Mouse (Mus musculus) spleen, adult 2 months (tissue): ENCODE results near the gene Snd1. TPM values are rescaled to one million over a fixed set of nuclear protein-coding genes. Genes with fewer than 3 reads are reported as not detected.

ENCODE experiments used
- DNase-seq, 2 experiments: peaks; one replicate each; pipeline versions ENCODE4 v3.0.0 to v3.0.0-alpha.2; 2012 to 2021; ENCODE audit warnings: low spot score in 2 of 2, low read depth in 1 of 2
- H3K27ac ChIP-seq: fragments of 200-500 bp; 2 replicates; pipeline ENCODE4 v1.5.1; 2012; ENCODE audit warnings: low read length, inconsistent platforms; ENCODE audit not compliant: insufficient read depth
- H3K27me3 ChIP-seq: fragments of 200-500 bp; 2 replicates; pipeline ENCODE4 v1.6.1; 2012; ENCODE audit warnings: mild to moderate bottlenecking, moderate library complexity, low read length, inconsistent platforms; ENCODE audit not compliant: control insufficient read depth, insufficient read depth
- H3K36me3 ChIP-seq: fragments of 200-500 bp; 2 replicates; pipeline ENCODE4 v1.6.1; 2012; ENCODE audit warnings: mild to moderate bottlenecking, low read length, inconsistent platforms; ENCODE audit not compliant: control insufficient read depth, insufficient read depth
- H3K4me1 ChIP-seq: fragments of 200-500 bp; 2 replicates; pipeline ENCODE4 v1.6.1; 2011; ENCODE audit warnings: inconsistent platforms; ENCODE audit not compliant: control insufficient read depth, insufficient read depth, insufficient read length
- H3K4me3 ChIP-seq: fragments of 200-500 bp; 2 replicates; pipeline ENCODE4 v1.5.1; 2011; ENCODE audit warnings: mild to moderate bottlenecking, inconsistent platforms; ENCODE audit not compliant: insufficient read depth, insufficient read length; ENCODE audit errors: extremely low read depth
- CTCF ChIP-seq: fragments of 200-500 bp; IDR thresholded peaks from 2 replicates; pipeline ENCODE4 v1.5.1; 2011; ENCODE audit warnings: mild to moderate bottlenecking, inconsistent platforms; ENCODE audit not compliant: insufficient read depth, insufficient read length, insufficient replicate concordance; ENCODE audit errors: extremely low read depth
- POLR2A ChIP-seq: fragments of 200-500 bp; IDR thresholded peaks from 2 replicates; pipeline ENCODE4 v1.6.1; 2011; ENCODE audit warnings: low read depth, low read length, inconsistent platforms
- WGBS: fragments of 180-500 bp; shearing (Covaris S2); methylation state at CpG from one replicate; pipeline ENCODE4 v1.1.7; 2018; 5-methylcytosine and 5-hydroxymethylcytosine counted together
- polyA plus RNA-seq: library from polyadenylated mRNA; depleted of rRNA; stranded (reverse); fragments of >200 nt; gene quantifications from 2 replicates; pipeline ENCODE4 v1.2.3, GENCODE M21; 2012

Snd1 gene
- polyA plus RNA-seq, 1 experiment = 55.0 TPM

DNA sequence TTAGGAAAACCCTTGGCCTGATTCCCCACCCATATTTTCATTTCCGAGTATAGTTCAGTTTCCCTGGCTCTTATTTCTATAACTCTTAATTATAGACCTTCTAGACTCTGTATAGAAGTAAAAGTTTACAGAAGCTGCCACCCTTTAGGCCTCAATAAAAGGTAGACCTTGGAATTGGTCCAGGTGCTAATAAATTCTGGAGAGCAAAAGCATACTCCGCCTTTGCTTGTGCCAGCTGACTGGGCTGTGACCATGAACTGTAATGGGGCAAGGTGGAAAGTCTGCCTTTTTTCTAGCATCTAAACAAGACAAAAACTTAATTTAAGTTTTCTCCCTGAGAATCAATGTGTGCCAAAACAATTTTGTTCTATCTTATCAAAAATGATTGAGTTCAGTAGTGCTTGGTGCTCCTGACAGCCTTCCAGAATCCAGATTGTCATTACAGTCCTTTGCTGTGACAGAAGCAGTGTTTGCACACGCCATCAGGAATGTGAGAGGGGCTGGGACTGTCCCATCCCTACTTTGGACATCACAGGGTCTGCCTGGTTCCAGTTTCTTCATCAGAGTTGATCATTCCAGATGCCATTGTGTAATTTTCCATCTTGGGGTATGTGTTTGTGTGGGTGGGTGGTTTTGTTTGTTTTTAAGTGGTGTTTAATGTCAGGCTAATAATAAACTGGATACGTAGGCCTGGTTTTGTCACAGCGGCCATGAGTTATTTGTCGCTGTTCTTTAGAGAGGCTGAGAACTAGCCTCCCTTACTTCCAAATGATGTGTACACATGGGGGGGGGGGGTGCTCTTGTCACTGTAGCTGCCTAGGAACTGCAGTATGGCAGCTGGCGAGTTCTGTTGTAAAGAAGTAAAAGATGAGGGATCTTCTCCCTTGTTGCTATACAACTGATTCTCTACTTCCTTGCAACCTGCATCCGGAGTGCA, 206.8 kb downstream of the Snd1 start:
- Histone ChIP-seq H3K27ac (no peak overlapping the region), H3K4me1 (no peaks in the 10 kb centered on the region), H3K4me3 (no peak overlapping the region), H3K27me3 (no peaks in the 10 kb centered on the region), H3K36me3 (no peaks in the 10 kb centered on the region)
- WGBS = 90% methylated on average over 8 of the region's 8 CpGs
- no peak for TF ChIP-seq CTCF
- TF ChIP-seq POLR2A = no peak
- no peak for DNase-seq

DNA sequence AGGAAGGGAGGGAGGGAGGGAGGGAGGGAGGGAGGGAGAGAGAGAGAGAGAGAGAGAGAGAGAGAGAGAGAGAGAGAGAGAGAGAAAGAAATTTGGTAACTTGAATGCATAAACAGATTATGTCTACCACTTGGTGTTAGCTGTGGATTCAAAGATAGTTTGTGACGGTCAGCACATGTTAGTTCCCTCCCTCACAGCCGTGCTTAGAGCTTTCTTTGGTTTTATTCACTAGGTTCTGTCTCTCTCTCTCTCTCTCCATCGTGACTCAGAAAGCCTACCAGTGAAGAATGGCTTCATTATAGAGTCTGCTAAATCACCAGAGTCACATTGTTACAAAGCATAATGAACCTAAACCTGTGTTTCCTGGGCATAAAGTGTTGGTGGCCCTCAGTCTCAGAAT, 210.1 kb downstream of the Snd1 start:
- WGBS = 82% methylated on average over 3 of the region's 3 CpGs
- H3K36me3 ChIP-seq = no peaks in the 10 kb centered on the region
- no peaks in the 10 kb centered on the region for H3K4me1 ChIP-seq
- DNase-seq = no peak
- no peaks in the 10 kb centered on the region for H3K27me3 ChIP-seq
- no peak overlapping the region for H3K27ac ChIP-seq
- TF ChIP-seq CTCF = no peak
- no peak for TF ChIP-seq POLR2A
- no peak overlapping the region for H3K4me3 ChIP-seq

DNA sequence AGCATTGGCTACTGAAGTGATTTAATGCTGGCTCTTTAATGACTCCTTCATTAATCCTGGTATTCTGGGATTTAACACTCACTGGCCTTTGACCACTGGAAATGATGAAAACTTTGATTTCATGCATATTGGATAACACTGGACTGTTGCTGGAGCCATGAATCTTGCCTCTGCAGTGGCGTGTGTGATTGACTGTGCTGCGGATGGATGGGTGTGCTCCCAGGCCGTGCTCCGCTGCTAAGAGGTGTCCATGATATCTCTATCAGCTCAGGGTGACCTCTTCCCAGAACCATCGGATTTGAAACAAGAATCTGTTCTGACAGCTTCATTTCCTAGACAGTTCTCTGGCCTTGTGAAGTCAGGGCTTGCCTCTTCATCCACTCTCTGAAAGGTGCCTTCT, 210.8 kb downstream of the Snd1 start:
- no peaks in the 10 kb centered on the region for H3K36me3 ChIP-seq
- no peak for DNase-seq
- 99% methylated on average over 5 of the region's 5 CpGs for WGBS
- H3K4me1 ChIP-seq = no peaks in the 10 kb centered on the region
- H3K4me3 ChIP-seq = no peak overlapping the region
- H3K27ac ChIP-seq = no peak overlapping the region
- TF ChIP-seq POLR2A (no peak), CTCF (no peak)
- no peaks in the 10 kb centered on the region for H3K27me3 ChIP-seq

DNA sequence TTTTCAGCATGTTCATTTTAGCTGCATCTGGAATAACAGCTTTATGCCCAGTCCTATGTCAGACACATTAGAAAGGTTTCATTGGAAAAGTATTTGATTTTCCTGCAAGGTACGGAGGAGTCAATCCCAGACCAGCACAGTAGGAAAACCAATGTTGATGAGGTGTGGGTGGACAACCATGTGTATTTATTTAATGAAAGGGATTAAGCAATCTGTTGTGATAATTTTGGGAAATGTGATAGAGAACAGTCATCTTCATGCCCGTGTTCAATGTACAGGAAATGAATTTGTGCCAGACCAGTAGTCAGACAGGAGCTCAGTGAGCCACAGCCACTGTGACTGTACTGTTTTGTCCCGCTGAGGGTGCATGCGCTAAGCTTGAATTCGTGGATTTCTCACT, 212.8 kb downstream of the Snd1 start:
- Histone ChIP-seq H3K27ac (no peak overlapping the region), H3K36me3 (no peaks in the 10 kb centered on the region), H3K27me3 (no peaks in the 10 kb centered on the region), H3K4me1 (no peaks in the 10 kb centered on the region), H3K4me3 (no peak overlapping the region)
- 85% methylated on average over 5 of the region's 5 CpGs for WGBS
- TF ChIP-seq POLR2A = no peak
- no peak for TF ChIP-seq CTCF
- DNase-seq = no peak

DNA sequence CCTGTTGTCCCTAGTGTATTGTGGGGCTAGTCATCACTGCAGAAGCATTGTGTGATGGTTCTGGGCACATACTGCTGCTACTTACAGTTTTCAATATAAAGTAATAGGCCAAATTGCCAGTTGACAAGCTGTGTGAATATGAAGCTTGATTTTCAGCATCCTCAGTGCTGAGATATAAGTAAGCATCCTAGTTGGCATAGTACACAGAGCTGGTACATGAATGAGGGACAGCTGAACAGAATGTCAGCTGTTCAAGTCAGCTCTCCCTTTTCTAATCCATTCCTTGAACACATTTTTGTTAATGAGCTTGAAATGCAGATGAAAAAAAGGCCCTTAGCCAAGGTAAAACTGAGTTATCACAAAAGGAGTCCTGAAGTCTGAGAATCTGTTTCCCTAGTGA, 217.7 kb downstream of the Snd1 start:
- Histone ChIP-seq H3K36me3 (no peaks in the 10 kb centered on the region), H3K4me1 (no peaks in the 10 kb centered on the region), H3K27ac (no peak overlapping the region), H3K4me3 (no peak overlapping the region), H3K27me3 (no peaks in the 10 kb centered on the region)
- TF ChIP-seq POLR2A (no peak), CTCF (no peak)
- DNase-seq = no peak

DNA sequence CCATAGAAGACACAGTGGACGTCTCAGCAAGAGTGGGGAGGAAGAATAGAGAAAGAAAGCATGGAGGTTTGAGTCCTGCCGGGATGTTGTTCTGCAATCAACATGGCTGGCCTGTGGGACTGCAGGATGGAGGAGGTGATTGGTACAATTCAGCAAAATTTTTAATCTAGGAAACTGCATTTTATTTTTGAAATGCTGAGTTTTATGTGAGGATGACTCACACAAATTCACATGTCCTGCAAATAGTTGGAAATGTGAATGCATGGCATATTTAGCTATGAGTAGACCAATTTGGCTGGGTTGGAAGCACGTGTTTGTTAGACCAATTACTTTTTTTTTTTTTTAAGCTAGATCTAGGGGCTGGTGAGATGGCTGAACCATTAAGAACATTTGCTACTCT, 222.3 kb downstream of the Snd1 start:
- TF ChIP-seq CTCF = no peak
- TF ChIP-seq POLR2A = no peak
- Histone ChIP-seq H3K27me3 (no peaks in the 10 kb centered on the region), H3K4me1 (no peaks in the 10 kb centered on the region), H3K27ac (no peak overlapping the region), H3K36me3 (no peaks in the 10 kb centered on the region), H3K4me3 (no peak overlapping the region)
- WGBS = 93% methylated on average over 3 of the region's 3 CpGs
- no peak for DNase-seq

DNA sequence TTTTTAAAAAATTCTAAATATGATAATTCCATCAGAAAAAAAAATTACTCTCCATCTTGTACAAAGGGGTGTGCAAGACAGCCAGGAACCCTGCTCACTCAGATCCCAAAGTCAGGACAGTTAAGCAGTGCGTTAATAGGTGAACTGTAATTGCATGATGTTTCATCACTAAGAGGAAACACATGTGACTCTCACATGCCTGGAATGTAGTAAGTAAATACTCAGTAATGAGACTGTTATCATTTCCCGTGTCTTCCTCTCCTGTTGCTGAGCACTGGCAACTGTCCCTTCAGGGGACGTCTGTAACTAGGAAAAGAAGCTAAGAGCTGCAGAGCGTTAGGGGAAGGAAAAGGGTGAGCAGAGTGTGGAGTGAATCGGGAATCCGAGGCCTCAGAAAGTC, 229.7 kb downstream of the Snd1 start:
- Histone ChIP-seq H3K4me3 (no peak overlapping the region), H3K36me3 (peaks cover 2% of the 10 kb centered on the region; the same call in 1 of the 2 replicates), H3K4me1 (no peaks in the 10 kb centered on the region), H3K27me3 (no peaks in the 10 kb centered on the region), H3K27ac (no peak overlapping the region)
- 88% methylated on average over 6 of the region's 6 CpGs for WGBS
- no peak for DNase-seq
- no peak for TF ChIP-seq CTCF
- TF ChIP-seq POLR2A = no peak
